Mouse (Mus musculus) neural tube, embryonic 13.5 days (tissue): ENCODE measurements around the gene Tjp2. TPM values are rescaled to one million over a fixed set of nuclear protein-coding genes. Genes with fewer than 3 reads are reported as not detected.

Experiments
- ATAC-seq: fragments of 200-750 bp; cut with Nextera tagmentation; 2 replicates; pipeline ENCODE4 v1.8.0; 2017; ENCODE audit warnings: low read depth, mild to moderate bottlenecking, moderate TSS enrichment, moderate library complexity
- H3K27ac ChIP-seq: fragments of 300-500 bp; sonication (generic); replicated peaks from 2 replicates; pipeline ENCODE4 v1.5.1; 2015; ENCODE audit warnings: moderate library complexity, mild to moderate bottlenecking, inconsistent platforms
- H3K27me3 ChIP-seq: fragments of 300-500 bp; sonication (generic); 2 replicates; pipeline ENCODE4 v1.6.1; 2015; ENCODE audit warnings: mild to moderate bottlenecking, inconsistent platforms
- H3K36me3 ChIP-seq: fragments of 300-500 bp; sonication (generic); 2 replicates; pipeline ENCODE4 v1.6.1; 2015; ENCODE audit warnings: mild to moderate bottlenecking, inconsistent platforms
- H3K4me1 ChIP-seq: fragments of 300-500 bp; sonication (generic); replicated peaks from 2 replicates; pipeline ENCODE4 v1.6.1; 2015; ENCODE audit warnings: inconsistent platforms
- H3K4me2 ChIP-seq: fragments of 300-500 bp; sonication (generic); 2 replicates; pipeline ENCODE4 v1.6.1; 2015; ENCODE audit warnings: inconsistent platforms, mild to moderate bottlenecking, moderate library complexity
- H3K4me3 ChIP-seq: fragments of 300-500 bp; sonication (generic); 2 replicates; pipeline ENCODE4 v1.5.1; 2015; ENCODE audit warnings: mild to moderate bottlenecking, inconsistent platforms
- H3K9ac ChIP-seq: fragments of 300-500 bp; sonication (generic); 2 replicates; pipeline ENCODE4 v1.6.1; 2015; ENCODE audit warnings: moderate library complexity, mild to moderate bottlenecking, inconsistent platforms
- H3K9me3 ChIP-seq: fragments of 300-500 bp; sonication (generic); 2 replicates; pipeline ENCODE4 v1.6.1; 2016; ENCODE audit warnings: inconsistent platforms
- WGBS: fragments of 180-500 bp; shearing (Covaris S2); methylation state at CpG from one replicate; pipeline ENCODE4 v1.1.7; 2015; 5-methylcytosine and 5-hydroxymethylcytosine counted together
- polyA plus RNA-seq: library from polyadenylated mRNA; unstranded; fragments of >200 nt; fragmentation: Nextera tagmentation; extraction: Ambion mirVana; gene quantifications from 2 replicates; pipeline ENCODE4 v1.2.1, GENCODE M21; 2015

Tjp2 gene
- polyA plus RNA-seq, 1 experiment from 2014 or later: 13.6 TPM

- Histone ChIP-seq H3K27ac (no peak overlapping the region), H3K4me2 (no peak overlapping the region), H3K9ac (no peak overlapping the region), H3K4me3 (no peak overlapping the region), H3K27me3 (peaks cover 12% of the 10 kb centered on the region), H3K9me3 (no peaks in the 10 kb centered on the region), H3K36me3 (no peaks in the 10 kb centered on the region), H3K4me1 (0 out of 2 replicates have a peak, but pooled peaks cover 5% of the 10 kb centered on the region)
- 70% methylated on average over 2 of the region's 2 CpGs for WGBS
- ATAC-seq: no peak
Observed at GRCm38 (mm10) chr19:24218291-24218690, 6.5 kb downstream of the Tjp2 start.

DNA sequence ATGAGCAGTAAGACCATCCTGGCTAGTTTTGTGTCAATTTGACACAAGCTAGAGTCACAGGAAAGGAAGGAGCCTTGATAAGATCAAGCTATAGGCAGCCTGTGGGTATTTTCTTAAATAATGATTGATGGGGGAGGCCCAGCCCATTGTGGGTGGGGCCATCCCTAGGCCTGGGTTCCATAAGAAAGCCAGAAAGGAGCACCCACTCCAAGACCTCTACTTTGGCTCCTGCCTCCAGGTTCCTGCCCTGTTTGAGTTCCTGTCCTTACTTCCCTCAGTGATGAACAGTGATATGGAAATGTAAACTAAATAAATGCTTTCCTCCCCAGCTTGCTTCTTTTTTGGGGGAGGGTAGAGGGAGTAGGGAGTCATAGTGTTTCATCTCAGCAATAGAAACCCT lies 7.0 kb downstream of the Tjp2 start:
- H3K4me3 ChIP-seq: no peak overlapping the region
- 0 out of 2 replicates have a peak, but pooled peaks cover 5% of the 10 kb centered on the region for H3K4me1 ChIP-seq
- no peak overlapping the region for H3K9ac ChIP-seq
- H3K9me3 ChIP-seq: no peaks in the 10 kb centered on the region
- H3K36me3 ChIP-seq: no peaks in the 10 kb centered on the region
- no peak overlapping the region for H3K4me2 ChIP-seq
- H3K27me3 ChIP-seq: peaks cover 7% of the 10 kb centered on the region; the same call in 1 of the 2 replicates
- no peak overlapping the region for H3K27ac ChIP-seq
- ATAC-seq: no peak

- no peaks in the 10 kb centered on the region for H3K9me3 ChIP-seq
- H3K4me1 ChIP-seq: 0 out of 2 replicates have a peak, but pooled peaks cover 5% of the 10 kb centered on the region
- H3K36me3 ChIP-seq: no peaks in the 10 kb centered on the region
- H3K4me3 ChIP-seq: no peak overlapping the region
- H3K27me3 ChIP-seq: peaks cover 4% of the 10 kb centered on the region; the same call in 1 of the 2 replicates
- no peak for ATAC-seq
- 67% methylated on average over 9 of the region's 9 CpGs for WGBS
- H3K4me2 ChIP-seq: no peak overlapping the region
- no peak overlapping the region for H3K27ac ChIP-seq
- no peak overlapping the region for H3K9ac ChIP-seq
Observed at GRCm38 (mm10) chr19:24216771-24217170, 8.1 kb downstream of the Tjp2 start.

DNA sequence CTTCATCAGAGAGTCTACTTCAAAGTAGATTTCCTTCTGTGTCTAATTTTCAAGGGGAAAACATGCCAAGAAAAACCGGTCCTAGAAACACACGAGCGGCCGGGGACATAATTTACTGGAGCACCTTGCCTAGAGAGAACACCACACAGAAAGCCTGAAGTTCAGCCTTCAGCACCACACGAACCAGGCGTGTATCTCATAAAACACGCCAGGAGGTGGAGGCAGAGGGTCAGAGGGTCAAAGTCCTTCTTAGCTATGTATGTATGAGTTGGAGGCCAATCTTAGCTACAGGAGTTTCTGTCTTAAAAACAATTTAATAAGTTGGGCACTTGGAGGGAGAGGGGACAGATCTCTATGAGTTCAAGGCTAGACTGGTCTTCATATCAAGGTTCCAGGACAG lies 9.9 kb downstream of the Tjp2 start:
- ATAC-seq: no peak
- WGBS: 88% methylated on average over 7 of the region's 7 CpGs
- H3K4me1 ChIP-seq: 0 out of 2 replicates have a peak, but pooled peaks cover 2% of the 10 kb centered on the region

GRCm38 (mm10) chr19:24213299-24213698 lies 11.5 kb downstream of the Tjp2 start:
- no peak overlapping the region for H3K4me3 ChIP-seq
- H3K36me3 ChIP-seq: no peaks in the 10 kb centered on the region
- ATAC-seq: no peak
- H3K9me3 ChIP-seq: no peaks in the 10 kb centered on the region
- H3K9ac ChIP-seq: no peak overlapping the region
- 0 out of 2 replicates have a peak, but pooled peaks cover 2% of the 10 kb centered on the region for H3K4me1 ChIP-seq
- no peak overlapping the region for H3K4me2 ChIP-seq
- H3K27me3 ChIP-seq: no peaks in the 10 kb centered on the region
- 28% methylated on average over 7 of the region's 7 CpGs for WGBS
- no peak overlapping the region for H3K27ac ChIP-seq

More for the DNA sequence above, 9.9 kb downstream of the Tjp2 start:
- Histone ChIP-seq H3K9me3 (no peaks in the 10 kb centered on the region), H3K36me3 (no peaks in the 10 kb centered on the region), H3K9ac (no peak overlapping the region), H3K27ac (no peak overlapping the region), H3K4me3 (no peak overlapping the region), H3K4me2 (no peak overlapping the region), H3K27me3 (no peaks in the 10 kb centered on the region; the same call in 1 of the 2 replicates)

- 0 out of 2 replicates have a peak, but pooled peaks cover 2% of the 10 kb centered on the region for H3K4me1 ChIP-seq
- ATAC-seq: no peak
- no peaks in the 10 kb centered on the region for H3K27me3 ChIP-seq
- H3K27ac ChIP-seq: no peak overlapping the region
- no peak overlapping the region for H3K4me3 ChIP-seq
- no peaks in the 10 kb centered on the region for H3K9me3 ChIP-seq
- no peak overlapping the region for H3K4me2 ChIP-seq
- H3K9ac ChIP-seq: no peak overlapping the region
- H3K36me3 ChIP-seq: no peaks in the 10 kb centered on the region
- WGBS: 88% methylated on average over 12 of the region's 12 CpGs
Observed at GRCm38 (mm10) chr19:24212552-24213249, 12.1 kb downstream of the Tjp2 start.

DNA sequence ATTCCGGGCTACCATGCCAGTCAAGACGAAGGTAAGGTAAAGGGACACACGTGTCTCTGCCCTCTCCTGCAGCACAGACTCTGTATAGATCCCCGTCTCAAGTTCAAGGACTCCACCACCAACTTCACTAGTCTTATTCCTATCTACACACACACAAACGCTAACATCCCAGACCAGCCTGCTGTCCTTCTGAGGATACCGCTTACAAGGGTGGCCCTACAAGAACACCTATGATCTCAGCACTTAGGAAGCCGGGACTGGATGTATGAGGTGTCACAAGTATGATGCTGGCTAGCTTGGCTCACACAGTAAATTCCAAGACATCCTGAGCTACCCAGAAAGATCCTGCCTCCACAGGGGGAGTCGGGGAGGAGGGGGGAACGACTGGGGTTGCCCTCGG lies 13.7 kb downstream of the Tjp2 start:
- H3K4me2 ChIP-seq: no peak overlapping the region
- H3K27ac ChIP-seq: no peak overlapping the region
- H3K4me1 ChIP-seq: 0 out of 2 replicates have a peak, but pooled peaks cover 2% of the 10 kb centered on the region
- no peaks in the 10 kb centered on the region for H3K9me3 ChIP-seq
- no peak overlapping the region for H3K4me3 ChIP-seq
- H3K27me3 ChIP-seq: no peaks in the 10 kb centered on the region
- no peak for ATAC-seq
- no peak overlapping the region for H3K9ac ChIP-seq
- WGBS: 81% methylated on average over 10 of the region's 10 CpGs
- no peaks in the 10 kb centered on the region for H3K36me3 ChIP-seq

DNA sequence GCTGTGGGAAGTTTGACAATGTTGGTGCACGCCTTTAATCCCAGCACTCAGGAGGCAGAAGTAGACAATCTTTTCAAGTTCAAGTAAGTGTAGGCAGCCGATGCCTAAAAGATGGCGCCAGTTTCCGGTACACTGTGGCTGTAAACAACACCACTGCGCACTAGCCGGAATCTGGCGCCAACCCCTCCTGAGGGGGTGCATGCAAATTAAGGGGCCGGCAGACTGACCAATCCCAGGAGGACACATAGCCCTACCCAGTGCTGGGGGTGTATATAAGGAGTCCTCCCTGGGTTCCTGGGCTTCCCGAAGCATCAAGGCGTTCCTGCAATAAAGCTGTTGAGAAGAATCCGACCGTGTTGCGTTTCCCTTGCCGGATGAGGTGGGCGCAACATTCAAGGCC lies 15.3 kb downstream of the Tjp2 start:
- Histone ChIP-seq H3K27ac (no peak overlapping the region), H3K27me3 (no peaks in the 10 kb centered on the region), H3K4me3 (no peak overlapping the region), H3K36me3 (no peaks in the 10 kb centered on the region), H3K9ac (no peak overlapping the region), H3K4me2 (no peak overlapping the region), H3K4me1 (0 out of 2 replicates have a peak, but pooled peaks cover 2% of the 10 kb centered on the region), H3K9me3 (no peaks in the 10 kb centered on the region)
- no peak for ATAC-seq
- WGBS: 94% methylated on average over 15 of the region's 15 CpGs

DNA sequence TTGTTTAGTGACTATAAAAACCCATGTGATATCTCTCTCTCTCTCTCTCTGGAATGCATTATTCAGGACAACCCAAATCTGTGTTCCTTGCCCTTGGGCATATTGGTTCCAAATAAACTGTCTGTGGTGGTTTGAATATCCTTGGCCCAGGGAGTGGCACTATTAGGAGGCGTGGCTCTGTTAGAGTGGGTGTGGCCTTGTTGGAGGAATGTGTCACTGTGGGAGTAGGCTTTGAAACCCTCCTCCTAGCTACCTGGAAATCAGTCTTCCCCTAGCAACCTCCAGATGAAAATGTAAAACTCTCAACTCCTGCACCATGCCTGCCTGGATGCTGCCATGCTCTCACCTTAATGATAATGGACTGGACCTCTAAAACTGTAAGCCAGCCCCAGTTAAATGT lies 16.9 kb downstream of the Tjp2 start:
- no peak overlapping the region for H3K4me2 ChIP-seq
- H3K9ac ChIP-seq: no peak overlapping the region
- no peak overlapping the region for H3K27ac ChIP-seq
- ATAC-seq: no peak
- H3K27me3 ChIP-seq: no peaks in the 10 kb centered on the region
- H3K4me1 ChIP-seq: no peaks in the 10 kb centered on the region
- 83% methylated on average over 1 of the region's 1 CpGs for WGBS
- no peak overlapping the region for H3K4me3 ChIP-seq
- H3K36me3 ChIP-seq: no peaks in the 10 kb centered on the region
- no peaks in the 10 kb centered on the region for H3K9me3 ChIP-seq

DNA sequence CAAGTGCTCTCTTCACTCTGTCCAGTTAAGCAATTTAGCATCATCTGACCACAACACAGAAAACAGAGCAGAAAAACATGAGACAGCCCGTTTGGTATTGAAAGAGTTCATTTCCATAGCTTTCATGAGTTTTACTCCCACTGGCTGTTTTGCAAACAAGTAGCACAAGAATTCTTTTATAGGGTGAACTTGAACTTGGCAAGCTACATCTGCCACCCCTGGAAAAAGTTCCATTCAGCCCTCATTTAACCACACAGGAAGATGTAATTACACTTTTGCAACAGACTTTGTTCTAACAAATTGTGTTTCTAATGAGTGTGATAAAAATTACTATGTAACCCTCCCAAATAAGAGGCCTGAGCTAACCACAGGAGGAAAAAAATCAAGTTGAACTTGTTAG lies 19.8 kb downstream of the Tjp2 start:
- Histone ChIP-seq H3K4me1 (0 out of 2 replicates have a peak, but pooled peaks cover 5% of the 10 kb centered on the region), H3K9me3 (no peaks in the 10 kb centered on the region), H3K27me3 (no peaks in the 10 kb centered on the region), H3K4me2 (no peak overlapping the region), H3K9ac (no peak overlapping the region), H3K4me3 (no peak overlapping the region), H3K36me3 (no peaks in the 10 kb centered on the region), H3K27ac (no peak overlapping the region)
- WGBS: 58% methylated on average over 1 of the region's 1 CpGs
- ATAC-seq: no peak

GRCm38 (mm10) chr19:24201848-24202247 lies 23.0 kb downstream of the Tjp2 start:
- no peak overlapping the region for H3K4me3 ChIP-seq
- H3K9ac ChIP-seq: no peak overlapping the region
- 95% methylated on average over 5 of the region's 5 CpGs for WGBS
- no peaks in the 10 kb centered on the region for H3K9me3 ChIP-seq
- H3K4me1 ChIP-seq: 0 out of 2 replicates have a peak, but pooled peaks cover 5% of the 10 kb centered on the region
- no peak overlapping the region for H3K4me2 ChIP-seq
- ATAC-seq: no peak
- no peak overlapping the region for H3K27ac ChIP-seq
- no peaks in the 10 kb centered on the region for H3K27me3 ChIP-seq
- H3K36me3 ChIP-seq: no peaks in the 10 kb centered on the region

DNA sequence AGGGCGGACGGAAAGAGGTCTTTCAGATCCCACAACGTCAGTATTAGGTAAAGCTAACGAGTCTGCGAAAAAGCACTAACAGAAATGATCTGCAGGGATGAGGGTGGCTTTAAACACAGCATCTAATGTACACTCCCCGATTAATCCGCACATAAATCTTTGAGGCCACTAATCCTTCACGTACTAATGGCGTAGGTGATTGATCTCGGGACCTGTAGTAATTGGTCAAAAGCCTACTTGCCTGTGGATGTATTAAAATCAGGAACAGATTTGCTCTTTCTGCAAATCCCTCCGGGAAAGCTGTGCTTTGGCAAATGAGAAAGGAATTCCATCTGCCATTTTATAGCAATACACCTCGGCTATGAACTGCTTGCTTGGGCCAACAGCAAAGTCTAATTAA lies 24.3 kb downstream of the Tjp2 start:
- Histone ChIP-seq H3K27ac (0 out of 2 replicates have a peak overlapping the region, but pooled peaks have one; percentile 20), H3K4me3 (no peak overlapping the region), H3K27me3 (no peaks in the 10 kb centered on the region), H3K4me2 (no peak overlapping the region), H3K9ac (no peak overlapping the region), H3K9me3 (no peaks in the 10 kb centered on the region), H3K36me3 (no peaks in the 10 kb centered on the region), H3K4me1 (0 out of 2 replicates have a peak, but pooled peaks cover 5% of the 10 kb centered on the region)
- ATAC-seq: no peak
- WGBS: 65% methylated on average over 12 of the region's 12 CpGs
